Mouse (Mus musculus) small intestine, adult 2 months (tissue): ENCODE measurements around the gene Npepps.

Experiments
- CTCF ChIP-seq: fragments of 200-500 bp; IDR thresholded peaks from 2 replicates; pipeline ENCODE4 v1.5.1; 2012; ENCODE audit warnings: low read depth, mild to moderate bottlenecking, control low read depth, inconsistent platforms, low read length, moderate library complexity, mixed read lengths; ENCODE audit not compliant: insufficient replicate concordance, insufficient read length; ENCODE audit errors: extremely low read depth
- POLR2A ChIP-seq: fragments of 200-500 bp; IDR thresholded peaks from 2 replicates; pipeline ENCODE4 v1.6.1; 2012; ENCODE audit warnings: low read depth, mild to moderate bottlenecking, control low read depth, inconsistent platforms, low read length, moderate library complexity

DNA sequence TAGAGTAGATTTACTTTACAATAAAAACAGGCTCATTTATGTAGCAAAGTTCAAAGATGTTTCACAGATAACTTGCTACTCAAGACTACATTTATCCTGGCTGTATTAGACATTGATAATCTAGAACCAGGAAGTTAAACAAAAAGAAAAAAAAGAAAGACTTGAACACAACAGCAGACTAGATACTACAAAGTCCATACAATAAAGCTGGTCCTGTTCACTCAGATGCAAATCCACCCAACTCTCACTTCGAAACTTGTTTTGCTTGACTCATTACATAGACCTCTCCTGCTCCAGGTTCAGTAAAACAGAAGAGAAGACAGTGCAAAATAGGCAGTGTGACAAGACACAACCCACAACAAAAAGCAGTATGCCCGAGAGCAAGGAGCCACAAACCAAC is 5.1 kb downstream of the Npepps start:
- TF ChIP-seq CTCF (no peak), POLR2A (no peak)
